Mouse (Mus musculus): Measurements from ENCODE around the gene Tomm7. TPM values are rescaled to one million over a fixed set of nuclear protein-coding genes. Genes with fewer than 3 reads are reported as not detected.

Gene Tomm7
- polyA plus RNA-seq, 1 experiment from 2014 or later = 82.7 TPM

DNA sequence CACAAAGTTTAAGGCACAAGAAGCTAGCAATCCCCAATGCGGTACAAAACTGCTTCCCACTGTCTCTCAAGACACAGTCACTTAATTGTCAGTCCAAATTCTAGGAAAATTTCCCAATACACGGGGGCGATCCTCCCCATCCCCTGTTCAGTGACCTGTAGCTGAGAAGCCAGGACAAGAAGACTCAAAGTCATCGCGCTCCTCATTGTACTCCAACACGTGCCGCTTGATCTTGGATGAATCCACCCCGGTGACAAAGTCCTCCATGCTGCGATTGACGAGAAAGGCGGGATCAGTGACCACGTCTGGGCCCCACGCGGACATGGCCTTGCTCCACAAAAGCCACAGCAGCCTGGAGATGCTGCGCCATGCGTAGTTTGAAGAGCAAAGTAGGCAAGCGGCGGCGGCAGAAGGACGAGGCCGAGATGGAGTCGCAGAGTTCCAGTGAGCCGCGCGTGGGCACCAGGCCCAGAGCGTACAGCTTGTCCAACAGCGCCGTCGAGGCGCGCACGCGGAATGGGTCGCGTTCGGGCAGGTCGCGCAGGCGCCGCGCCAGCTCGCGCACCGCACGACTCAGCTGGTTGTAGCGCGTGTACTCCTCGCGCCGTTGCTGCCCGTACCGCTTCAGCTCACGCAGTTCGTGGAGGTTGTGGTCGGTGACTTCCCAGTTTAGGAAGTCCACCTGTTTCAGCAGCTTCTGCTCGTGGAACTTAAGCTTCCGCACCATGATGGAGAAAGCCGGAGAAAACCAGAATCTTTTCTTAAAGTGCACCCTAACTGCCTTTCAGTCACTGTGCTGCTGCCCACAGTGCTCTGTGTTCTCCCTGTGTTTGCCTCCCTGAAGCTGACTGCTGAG is 12.8 kb downstream of the Tomm7 start:
- Histone ChIP-seq H3K36me3 (ENCODE audit: control insufficient read depth, insufficient read depth) (no peaks in the 10 kb centered on the region), H3K9ac (replicated peaks; ENCODE audit: low read depth, low read length) (no peak overlapping the region), H3K4me3 (replicated peaks; ENCODE audit: low read length) (peak overlapping the region; percentile 18), H3K27ac (ENCODE audit: low read length) (no peak overlapping the region), H3K27me3 (replicated peaks; ENCODE audit: control insufficient read depth, insufficient read depth, low read length) (peaks cover 2% of the 10 kb centered on the region; the same call in 1 of the 2 replicates), H3K4me1 (replicated peaks; ENCODE audit: control insufficient read depth, insufficient read depth, low read length) (no peaks in the 10 kb centered on the region), H3K9me3 (ENCODE audit: control insufficient read depth, low read length) (no peaks in the 10 kb centered on the region), H3K4me2 (ENCODE audit: low read length) (peak overlapping the region; percentile 45)
- 37% methylated on average over 58 of the region's 58 CpGs for WGBS
- ATAC-seq = no peak

DNA sequence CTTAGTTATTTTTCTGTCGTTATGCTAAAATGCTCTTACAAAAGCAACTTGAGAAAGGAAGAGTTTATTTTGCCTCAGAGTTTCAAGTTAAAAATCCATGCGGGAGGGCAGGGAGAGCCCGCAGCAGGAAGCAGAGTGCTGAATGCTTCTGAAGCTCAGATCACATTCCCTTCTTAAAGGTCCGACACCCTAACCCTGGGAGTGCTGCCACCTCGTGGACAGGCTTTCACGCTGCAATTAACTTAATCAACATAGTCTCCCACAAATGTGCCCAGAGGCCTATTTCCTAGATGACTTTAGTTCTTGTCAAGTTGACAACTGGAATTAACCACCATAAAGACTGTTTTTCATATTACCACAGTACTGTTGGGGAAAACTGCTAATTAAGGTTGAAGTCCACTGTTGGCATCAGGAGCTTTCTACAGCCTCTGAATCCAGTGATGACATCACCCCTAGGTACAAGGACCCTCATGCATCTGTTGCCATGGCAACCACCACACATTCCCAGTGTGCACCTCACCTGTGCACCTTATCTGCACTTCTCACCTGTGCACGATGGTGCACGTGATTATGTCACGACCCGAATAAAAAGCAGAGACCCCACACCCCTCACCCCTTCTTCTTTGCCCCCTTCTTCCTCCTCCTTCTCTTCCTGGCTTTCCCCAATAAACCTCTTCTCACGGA is 17.5 kb downstream of the Tomm7 start:
- H3K4me1 ChIP-seq (replicated peaks; ENCODE audit: control insufficient read depth, insufficient read depth, low read length) = no peaks in the 10 kb centered on the region
- ATAC-seq = 0 out of 2 replicates have a peak, but pooled peaks have one; percentile 50
- no peak overlapping the region for H3K4me2 ChIP-seq (ENCODE audit: low read length)
- no peak overlapping the region for H3K27ac ChIP-seq (ENCODE audit: low read length)
- no peak overlapping the region for H3K4me3 ChIP-seq (replicated peaks; ENCODE audit: low read length)
- H3K9ac ChIP-seq (replicated peaks; ENCODE audit: low read depth, low read length) = no peak overlapping the region
- H3K9me3 ChIP-seq (ENCODE audit: control insufficient read depth, low read length) = no peaks in the 10 kb centered on the region
- 34% methylated on average over 11 of the region's 11 CpGs for WGBS
- H3K36me3 ChIP-seq (ENCODE audit: control insufficient read depth, insufficient read depth) = no peaks in the 10 kb centered on the region
- peaks cover 2% of the 10 kb centered on the region; the same call in 1 of the 2 replicates for H3K27me3 ChIP-seq (replicated peaks; ENCODE audit: control insufficient read depth, insufficient read depth, low read length)

GRCm38 (mm10) chr5:23824171-23824733 is 19.7 kb downstream of the Tomm7 start:
- Histone ChIP-seq H3K36me3 (ENCODE audit: control insufficient read depth, insufficient read depth) (peaks cover 6% of the 10 kb centered on the region; the same call in 1 of the 2 replicates), H3K27ac (ENCODE audit: low read length) (no peak overlapping the region), H3K9me3 (ENCODE audit: control insufficient read depth, low read length) (no peaks in the 10 kb centered on the region), H3K4me1 (replicated peaks; ENCODE audit: control insufficient read depth, insufficient read depth, low read length) (no peaks in the 10 kb centered on the region), H3K27me3 (replicated peaks; ENCODE audit: control insufficient read depth, insufficient read depth, low read length) (peaks cover 2% of the 10 kb centered on the region; the same call in 1 of the 2 replicates), H3K4me3 (replicated peaks; ENCODE audit: low read length) (no peak overlapping the region), H3K9ac (replicated peaks; ENCODE audit: low read depth, low read length) (no peak overlapping the region), H3K4me2 (ENCODE audit: low read length) (no peak overlapping the region)
- ATAC-seq = no peak
- 81% methylated on average over 8 of the region's 8 CpGs for WGBS

GRCm38 (mm10) chr5:23822306-23822705 is 21.7 kb downstream of the Tomm7 start:
- no peak for ATAC-seq

DNA sequence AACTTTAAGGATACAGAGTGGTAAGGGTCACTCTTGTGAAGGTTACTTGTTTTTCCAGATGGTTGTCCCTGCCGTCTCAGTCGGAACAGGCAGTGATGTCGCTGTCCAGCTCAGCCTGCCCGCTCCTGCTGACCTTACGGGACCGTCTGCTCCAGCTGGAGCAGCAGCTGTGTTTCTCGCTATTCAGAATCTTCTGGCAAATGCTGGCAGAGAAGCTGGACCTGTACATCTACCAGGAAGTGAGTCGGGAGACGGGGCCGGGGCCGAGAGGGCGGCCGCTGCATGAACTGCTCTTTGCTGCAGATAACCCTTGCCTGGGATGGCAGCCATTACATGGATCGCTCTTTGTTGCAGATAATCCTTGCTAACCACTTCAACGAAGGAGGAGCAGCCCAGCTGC is 27.3 kb downstream of the Tomm7 start:
- no peak for ATAC-seq
- WGBS = 94% methylated on average over 15 of the region's 15 CpGs

More at GRCm38 (mm10) chr5:23822306-23822705, 21.7 kb downstream of the Tomm7 start:
- Histone ChIP-seq H3K36me3 (ENCODE audit: control insufficient read depth, insufficient read depth) (peaks cover 12% of the 10 kb centered on the region), H3K9me3 (ENCODE audit: control insufficient read depth, low read length) (no peaks in the 10 kb centered on the region), H3K4me2 (ENCODE audit: low read length) (no peak overlapping the region), H3K9ac (replicated peaks; ENCODE audit: low read depth, low read length) (no peak overlapping the region), H3K4me3 (replicated peaks; ENCODE audit: low read length) (no peak overlapping the region), H3K27me3 (replicated peaks; ENCODE audit: control insufficient read depth, insufficient read depth, low read length) (no peaks in the 10 kb centered on the region), H3K27ac (ENCODE audit: low read length) (no peak overlapping the region), H3K4me1 (replicated peaks; ENCODE audit: control insufficient read depth, insufficient read depth, low read length) (no peaks in the 10 kb centered on the region)
- 74% methylated on average over 11 of the region's 11 CpGs for whole genome bisulfite sequencing

DNA sequence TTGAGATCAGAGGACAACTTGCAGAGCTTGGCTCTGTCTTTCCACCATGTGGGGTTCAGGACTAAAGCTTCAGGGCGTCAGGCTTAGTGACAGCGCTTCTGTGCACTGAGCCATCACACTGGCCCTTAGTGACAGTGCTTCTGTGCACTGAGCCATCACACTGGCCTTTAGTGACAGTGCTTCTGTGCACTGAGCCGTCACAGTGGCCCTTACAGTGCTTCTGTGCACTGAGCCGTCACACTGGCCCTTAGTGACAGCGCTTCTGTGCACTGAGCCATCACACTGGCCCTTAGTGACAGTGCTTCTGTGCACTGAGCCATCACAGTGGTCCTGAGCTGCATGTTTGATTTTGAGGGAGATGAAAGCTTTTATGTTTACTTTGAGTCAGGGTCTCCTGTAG is 29.1 kb downstream of the Tomm7 start:
- Histone ChIP-seq H3K9me3 (ENCODE audit: control insufficient read depth, low read length) (no peaks in the 10 kb centered on the region), H3K27me3 (replicated peaks; ENCODE audit: control insufficient read depth, insufficient read depth, low read length) (no peaks in the 10 kb centered on the region), H3K36me3 (ENCODE audit: control insufficient read depth, insufficient read depth) (peaks cover 29% of the 10 kb centered on the region), H3K4me2 (ENCODE audit: low read length) (no peak overlapping the region), H3K4me3 (replicated peaks; ENCODE audit: low read length) (no peak overlapping the region), H3K27ac (ENCODE audit: low read length) (no peak overlapping the region), H3K4me1 (replicated peaks; ENCODE audit: control insufficient read depth, insufficient read depth, low read length) (no peaks in the 10 kb centered on the region), H3K9ac (replicated peaks; ENCODE audit: low read depth, low read length) (no peak overlapping the region)
- WGBS = 61% methylated on average over 5 of the region's 5 CpGs
- ATAC-seq = no peak

More for the DNA sequence above, 27.3 kb downstream of the Tomm7 start:
- Histone ChIP-seq H3K4me2 (ENCODE audit: low read length) (no peak overlapping the region), H3K27ac (ENCODE audit: low read length) (no peak overlapping the region), H3K4me3 (replicated peaks; ENCODE audit: low read length) (no peak overlapping the region), H3K4me1 (replicated peaks; ENCODE audit: control insufficient read depth, insufficient read depth, low read length) (no peaks in the 10 kb centered on the region), H3K9ac (replicated peaks; ENCODE audit: low read depth, low read length) (no peak overlapping the region), H3K9me3 (ENCODE audit: control insufficient read depth, low read length) (no peaks in the 10 kb centered on the region), H3K36me3 (ENCODE audit: control insufficient read depth, insufficient read depth) (peaks cover 26% of the 10 kb centered on the region), H3K27me3 (replicated peaks; ENCODE audit: control insufficient read depth, insufficient read depth, low read length) (no peaks in the 10 kb centered on the region)

GRCm38 (mm10) chr5:23792726-23793125 is 51.2 kb downstream of the Tomm7 start:
- no peak for ATAC-seq
- Histone ChIP-seq H3K9ac (replicated peaks; ENCODE audit: low read depth, low read length) (no peak overlapping the region), H3K9me3 (ENCODE audit: control insufficient read depth, low read length) (no peaks in the 10 kb centered on the region), H3K4me2 (ENCODE audit: low read length) (no peak overlapping the region), H3K4me1 (replicated peaks; ENCODE audit: control insufficient read depth, insufficient read depth, low read length) (peaks cover 7% of the 10 kb centered on the region), H3K36me3 (ENCODE audit: control insufficient read depth, insufficient read depth) (peaks cover 3% of the 10 kb centered on the region; the same call in 1 of the 2 replicates), H3K27ac (ENCODE audit: low read length) (no peak overlapping the region), H3K4me3 (replicated peaks; ENCODE audit: low read length) (no peak overlapping the region), H3K27me3 (replicated peaks; ENCODE audit: control insufficient read depth, insufficient read depth, low read length) (no peaks in the 10 kb centered on the region)
- 90% methylated on average over 2 of the region's 2 CpGs for WGBS

DNA sequence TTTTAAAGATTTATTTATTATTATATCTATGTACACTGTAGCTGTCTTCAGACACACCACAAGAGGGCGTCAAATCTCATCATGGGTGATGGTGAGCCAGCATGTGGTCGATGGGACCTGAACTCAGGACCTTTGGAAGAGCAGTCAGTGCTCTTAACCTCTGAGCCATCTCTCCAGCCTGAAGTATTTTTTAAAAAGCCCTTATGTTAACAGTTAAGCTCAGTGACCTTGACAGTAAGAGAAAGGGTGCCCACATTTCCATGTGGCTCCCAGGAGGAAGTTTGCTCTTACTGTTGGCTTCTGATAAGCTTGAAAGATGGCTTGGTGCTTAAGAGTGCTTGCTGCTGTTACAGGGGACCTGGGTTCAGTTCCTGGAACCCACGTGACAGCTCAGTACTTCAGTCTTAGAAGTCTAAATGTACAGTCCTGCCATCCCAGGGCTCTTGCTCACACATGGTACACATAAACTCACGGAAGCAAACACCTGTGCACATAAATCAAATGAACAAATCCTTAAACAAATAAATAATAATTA is 54.8 kb downstream of the Tomm7 start:
- H3K4me2 ChIP-seq (ENCODE audit: low read length) = no peak overlapping the region
- no peaks in the 10 kb centered on the region for H3K9me3 ChIP-seq (ENCODE audit: control insufficient read depth, low read length)
- H3K27ac ChIP-seq (ENCODE audit: low read length) = no peak overlapping the region
- H3K4me1 ChIP-seq (replicated peaks; ENCODE audit: control insufficient read depth, insufficient read depth, low read length) = peaks cover 10% of the 10 kb centered on the region
- no peaks in the 10 kb centered on the region for H3K27me3 ChIP-seq (replicated peaks; ENCODE audit: control insufficient read depth, insufficient read depth, low read length)
- 88% methylated on average over 4 of the region's 4 CpGs for WGBS
- no peak for ATAC-seq
- H3K9ac ChIP-seq (replicated peaks; ENCODE audit: low read depth, low read length) = no peak overlapping the region
- H3K4me3 ChIP-seq (replicated peaks; ENCODE audit: low read length) = no peak overlapping the region
- H3K36me3 ChIP-seq (ENCODE audit: control insufficient read depth, insufficient read depth) = 0 out of 2 replicates have a peak, but pooled peaks cover under 1% of the 10 kb centered on the region
